Mouse (Mus musculus) lung, postnatal 14 days (tissue): ENCODE results near the gene Lipo4.
"Not testable (repeated sequence)": the region's sequence is repeated elsewhere in the genome, so short reads cannot be mapped to it uniquely, and the experiment has no call there.

Experiments
- DNase-seq: peaks from one replicate; pipeline ENCODE4 v3.0.0; 2021

Gene Lipo4

DNA sequence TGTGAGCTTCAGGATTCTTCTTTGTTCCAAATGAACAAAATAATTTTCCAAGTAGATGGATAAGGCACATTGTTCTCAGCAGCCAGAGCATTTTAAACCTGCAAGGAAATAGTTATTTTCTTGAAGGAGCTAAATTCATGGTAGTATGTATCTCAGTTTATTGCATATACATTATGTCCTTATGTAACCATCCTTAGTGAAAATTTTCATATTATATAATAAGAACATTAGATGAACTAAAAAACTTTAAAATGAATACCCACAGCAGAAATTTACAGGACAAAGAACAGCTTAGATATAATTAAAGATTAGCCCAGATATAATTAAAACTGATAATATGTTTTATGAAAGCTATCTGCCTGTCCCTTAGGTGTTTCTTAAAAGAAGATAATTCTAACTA lies at the start of gene Lipo4:
Gene Lipo4 (minus strand): TSS at position 101 of the 400 bp plus-strand sequence.
- DNase-seq, result no peak

DNA sequence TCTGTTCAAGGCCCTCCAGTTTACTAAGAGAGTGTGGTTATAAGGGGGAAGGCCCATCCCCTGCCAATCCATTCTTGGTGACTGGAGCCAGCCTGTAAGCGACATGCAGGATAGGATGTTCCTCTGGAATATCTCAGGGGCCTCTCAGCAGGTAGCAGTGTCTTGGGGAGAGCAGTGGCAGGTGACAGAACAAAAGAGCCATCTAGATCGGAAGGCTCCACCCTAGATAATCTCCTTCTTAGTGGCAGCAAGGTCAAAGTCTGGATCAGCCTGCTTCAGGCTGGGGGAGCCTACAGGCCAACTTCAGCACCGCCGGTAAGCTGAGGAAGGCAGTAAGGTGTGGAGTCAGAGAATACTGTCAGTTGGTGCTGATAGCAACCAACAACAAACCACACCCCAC lies 61.2 kb downstream of the Lipo4 start:
- not testable (repeated sequence) for DNase-seq

DNA sequence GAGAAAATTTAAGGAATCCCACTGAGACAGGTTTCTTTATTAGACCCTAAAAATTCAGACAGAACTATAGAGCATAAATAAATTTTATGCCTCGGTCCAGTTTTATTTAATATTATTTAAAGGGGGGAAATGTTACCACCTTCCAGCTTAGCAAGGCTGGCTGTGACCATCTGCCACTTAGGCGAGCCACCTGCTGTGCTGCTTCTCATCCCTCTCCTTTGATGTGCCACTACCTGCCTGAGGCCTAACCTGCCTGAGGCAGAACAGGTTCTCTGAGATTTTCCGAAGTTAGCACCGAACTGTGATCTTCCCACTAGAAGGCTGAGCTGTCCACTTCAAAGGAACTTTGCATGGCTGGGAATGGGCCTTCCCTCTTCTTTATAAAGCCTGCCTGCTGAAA lies 63.9 kb downstream of the Lipo4 start:
- DNase-seq, result no peak
